Mouse (Mus musculus) liver, embryonic 14.5 days (tissue): Measurements from ENCODE around the gene Kcng3.

Source experiments
- CTCF ChIP-seq: IDR thresholded peaks from 2 replicates; pipeline ENCODE4 v1.5.1; 2016; ENCODE audit warnings: antibody characterized with exemption, low read depth, control low read depth
- EP300 ChIP-seq: IDR thresholded peaks from 2 replicates; pipeline ENCODE4 v1.6.1; 2016; ENCODE audit warnings: antibody characterized with exemption, low read depth

DNA sequence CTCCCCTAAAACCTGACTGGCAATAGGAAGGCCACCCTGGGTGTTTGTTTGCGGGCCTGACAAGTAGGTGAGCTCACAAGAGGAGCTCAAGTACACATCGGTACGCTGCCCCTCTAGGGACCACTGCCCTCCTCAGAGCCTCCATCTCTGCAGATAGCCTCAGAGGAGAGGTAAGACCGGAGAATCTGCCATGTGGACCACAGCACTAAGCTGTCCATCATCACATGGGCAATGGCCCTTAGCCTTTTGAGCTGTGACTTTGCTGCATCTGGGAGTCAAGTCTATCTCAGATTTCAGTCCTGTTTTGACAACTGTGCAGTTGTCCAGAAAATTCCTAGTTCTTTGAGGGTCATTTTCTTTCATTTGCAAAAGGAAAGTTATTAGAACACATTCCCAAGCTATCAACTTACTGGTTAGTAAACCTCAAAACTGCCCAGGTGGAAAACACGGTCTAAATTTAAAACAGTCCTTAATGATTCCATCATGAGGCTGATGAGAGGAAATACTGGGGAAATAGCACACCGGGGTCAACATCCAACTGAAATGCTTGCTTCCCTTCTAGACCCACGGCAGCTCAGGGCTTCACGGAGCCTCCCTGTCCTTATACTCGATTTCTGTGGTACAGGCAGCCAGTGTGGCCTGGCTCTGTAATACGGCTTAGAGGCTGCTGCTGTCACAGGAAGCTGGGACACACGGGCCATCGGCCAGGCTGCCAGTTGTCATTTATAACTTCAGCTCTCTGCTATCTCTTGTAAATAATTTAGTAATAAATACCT lies 92.2 kb downstream of the Kcng3 start:
- TF ChIP-seq CTCF (no peak), EP300 (no peak)
